Mouse (Mus musculus) CD4-positive helper T cell, adult 2 months (primary cell): ENCODE data around the gene Plpp1.

Experiments
- DNase-seq: peaks from one replicate; pipeline ENCODE4 v3.0.0-alpha.2; 2012; ENCODE audit warnings: low read depth, missing footprints, low spot score

Plpp1 gene

DNA sequence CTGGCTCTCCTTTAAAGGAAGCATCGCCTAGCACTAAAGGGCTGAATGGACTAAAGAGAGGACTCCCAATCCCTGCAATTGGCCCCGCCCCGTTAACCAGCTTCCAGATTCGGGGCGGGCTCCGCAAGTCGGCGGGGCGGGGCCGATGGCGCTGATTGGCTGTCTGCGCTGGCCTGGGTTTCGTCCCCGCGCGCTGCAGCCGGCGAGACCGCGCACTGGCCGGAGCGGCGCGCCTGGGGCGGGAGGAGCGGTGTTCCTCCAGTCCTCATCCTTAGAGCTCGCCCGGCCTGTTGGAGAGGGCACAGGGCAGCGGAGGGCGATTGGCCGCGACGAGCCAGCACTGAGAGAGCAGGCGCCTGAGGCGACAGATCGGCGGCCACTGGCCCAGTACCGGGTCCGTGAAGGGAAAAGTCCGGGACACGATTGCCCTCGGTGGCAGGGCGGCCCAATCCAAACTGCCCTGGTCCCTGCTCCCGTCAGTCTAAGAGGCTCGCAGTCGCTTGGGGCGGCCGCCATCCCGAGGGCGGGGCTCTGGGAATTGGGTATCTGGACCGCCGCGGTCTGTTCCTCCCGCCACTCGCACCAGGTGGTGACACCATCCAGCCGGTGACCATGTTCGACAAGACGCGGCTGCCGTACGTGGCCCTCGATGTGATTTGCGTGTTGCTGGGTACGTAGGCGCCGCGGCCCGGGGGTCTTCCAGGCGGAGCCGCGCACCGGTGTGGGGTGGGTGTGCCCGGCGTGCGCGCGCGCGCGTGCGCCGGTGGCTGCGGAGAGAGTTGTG, at the start of gene Plpp1:
Gene Plpp1, plus strand, starts transcription at position 196 of the 784 bp plus-strand sequence.
- peak; percentile 81 for DNase-seq

DNA sequence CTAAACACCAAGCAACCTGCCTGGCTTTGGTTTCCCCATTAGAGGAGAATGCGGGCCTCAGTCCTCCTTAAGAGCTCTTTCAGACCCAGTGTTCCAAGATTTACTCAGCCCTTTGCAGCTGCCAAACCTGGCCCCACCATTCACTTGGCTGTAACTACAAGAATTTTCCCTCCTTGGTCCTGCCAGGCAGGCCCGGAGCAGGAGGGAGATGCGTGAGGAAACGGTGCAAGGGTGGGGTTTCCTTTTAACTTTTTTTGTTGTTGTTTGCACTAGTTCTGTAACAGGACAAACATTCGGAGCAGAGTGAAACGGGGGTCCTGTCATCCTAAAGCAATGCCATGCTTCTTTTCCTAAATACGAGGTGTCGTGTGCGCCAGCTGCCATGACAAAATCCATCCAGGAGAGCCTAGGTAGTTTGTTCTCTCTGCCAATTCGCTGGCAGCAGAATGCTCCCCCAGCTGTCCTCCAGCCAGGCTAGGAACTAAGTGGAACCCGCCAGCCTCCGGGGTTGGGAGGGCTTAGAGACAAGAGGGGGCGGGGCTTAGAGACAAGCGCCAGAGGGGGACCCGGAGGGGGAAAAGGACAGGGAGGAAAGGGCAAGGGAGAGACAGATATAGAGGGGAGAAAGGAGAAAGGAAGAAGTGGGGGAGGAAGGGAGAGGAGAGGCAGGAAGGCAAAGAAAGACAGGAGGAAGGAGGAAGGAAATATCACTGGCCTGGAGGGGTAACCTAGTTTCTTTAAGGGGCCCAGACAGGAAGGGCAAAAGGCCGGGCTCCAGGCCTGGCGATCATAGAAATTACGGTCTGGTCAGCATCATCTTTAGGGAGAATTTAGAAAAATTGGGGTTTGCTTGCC, 48.9 kb upstream of the Plpp1 start:
- no peak for DNase-seq

DNA sequence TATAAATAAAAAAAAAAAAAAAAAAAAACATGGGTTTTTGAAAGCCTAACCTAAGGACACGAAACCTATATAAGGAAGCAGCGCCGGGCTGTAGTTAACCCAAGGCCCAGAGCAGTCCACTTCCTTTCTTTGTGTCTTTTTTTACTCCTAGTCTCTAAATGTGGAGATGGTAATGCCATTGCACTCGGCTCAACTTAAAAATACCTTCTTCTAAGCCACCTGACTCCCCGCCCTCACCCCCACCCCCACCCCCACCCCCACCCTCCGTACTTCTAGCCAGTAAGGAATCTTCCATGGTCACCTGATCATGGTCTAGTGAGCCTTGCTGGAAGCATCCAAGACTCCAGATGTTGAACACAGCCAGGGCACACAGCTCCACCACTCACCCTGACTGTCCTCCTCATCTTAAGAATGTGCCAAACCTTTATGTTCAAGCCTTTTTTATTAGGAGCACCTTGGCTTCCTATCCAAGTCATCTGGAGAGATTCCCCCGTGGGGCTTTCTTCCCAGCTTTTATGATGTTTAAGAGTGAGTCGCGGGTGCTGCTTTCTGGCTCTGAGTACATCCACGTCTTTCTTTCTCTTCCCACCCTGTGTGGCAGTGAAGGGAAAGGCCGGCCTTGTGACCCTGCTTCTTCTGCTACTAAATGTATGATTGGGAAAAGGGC, 48.1 kb upstream of the Plpp1 start:
- no peak for DNase-seq

DNA sequence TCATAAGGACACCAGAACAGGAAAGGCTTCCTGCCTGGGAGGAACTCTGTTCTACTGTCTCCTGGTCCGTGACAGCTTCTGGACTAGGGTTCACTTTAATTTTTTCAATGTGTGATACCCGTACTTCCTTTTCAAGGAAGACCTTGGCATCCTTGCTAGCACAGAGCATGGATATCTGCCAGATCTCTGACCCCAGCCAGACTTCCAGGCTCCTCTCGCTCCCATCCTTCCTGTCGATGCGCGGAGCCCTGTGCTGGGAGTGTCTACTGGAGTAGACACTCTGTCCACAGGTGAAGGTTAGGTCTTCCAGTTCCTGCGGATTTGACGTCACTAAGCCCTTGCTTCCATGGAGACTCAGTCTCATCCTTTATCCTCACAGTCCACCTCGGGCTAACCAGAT, 47.1 kb upstream of the Plpp1 start:
- no peak for DNase-seq

DNA sequence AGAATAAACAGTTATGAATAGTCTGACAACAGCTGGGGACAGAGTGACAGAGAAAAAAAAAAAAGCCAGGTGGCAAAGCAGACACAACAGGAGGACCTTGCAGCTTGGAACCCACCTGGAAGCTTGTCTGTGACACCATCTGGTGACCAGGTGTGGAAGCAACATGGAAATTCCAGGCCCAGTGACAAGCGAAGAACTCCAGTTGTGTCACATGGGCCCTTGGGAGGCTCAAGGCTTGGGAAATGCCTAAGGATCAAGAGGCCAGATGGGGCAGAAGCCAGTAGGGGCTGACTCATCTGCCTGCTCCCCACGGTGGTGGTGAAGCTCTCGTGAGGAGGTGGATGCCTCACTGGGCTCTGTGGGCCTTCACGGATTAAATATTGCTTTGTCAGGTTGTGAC, 45.7 kb upstream of the Plpp1 start:
- no peak for DNase-seq

DNA sequence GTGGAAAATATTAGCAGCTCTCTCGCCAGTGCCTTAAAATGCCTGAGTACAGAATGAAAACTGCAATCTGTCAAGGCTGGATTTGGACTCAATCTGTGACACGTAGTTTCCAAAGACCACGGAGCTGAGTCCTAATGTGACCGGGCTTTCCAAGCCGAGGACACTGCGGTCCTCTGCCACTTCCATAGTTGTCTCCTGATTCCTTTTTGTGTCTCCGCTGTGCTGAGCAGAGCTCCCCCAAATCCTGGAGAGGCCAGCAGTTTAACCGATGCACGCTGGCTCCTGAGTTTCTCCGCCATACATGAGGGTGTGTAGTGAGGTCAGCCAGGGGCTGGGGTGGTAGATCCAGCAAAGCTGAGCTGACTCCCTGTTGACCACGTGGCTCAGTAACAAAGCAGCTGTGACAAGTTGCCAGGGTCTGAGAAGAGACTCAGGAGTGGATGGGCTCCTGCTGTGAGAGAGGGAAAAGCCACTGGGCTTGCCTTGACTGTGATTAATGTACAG, 45.0 kb upstream of the Plpp1 start:
- no peak for DNase-seq

DNA sequence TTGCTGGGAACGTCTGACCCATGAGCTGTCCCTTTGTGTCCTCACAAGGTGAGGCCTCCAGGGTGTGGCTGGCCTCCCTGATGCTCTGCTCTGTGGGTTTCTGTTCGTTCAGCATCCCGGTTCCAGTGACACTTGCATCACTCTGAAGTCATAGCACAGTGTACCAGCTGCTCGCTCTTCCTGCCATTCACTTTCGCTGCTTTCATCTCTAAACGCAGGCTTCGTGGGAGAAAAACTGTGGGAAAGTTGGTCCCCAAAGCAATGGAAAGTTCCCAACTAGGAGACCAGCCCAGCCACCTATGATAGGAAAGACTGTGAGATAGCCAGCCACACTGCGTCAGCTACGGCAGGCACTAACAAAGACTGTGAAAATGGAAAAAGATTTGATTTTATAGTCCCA, 43.2 kb upstream of the Plpp1 start:
- no peak for DNase-seq

DNA sequence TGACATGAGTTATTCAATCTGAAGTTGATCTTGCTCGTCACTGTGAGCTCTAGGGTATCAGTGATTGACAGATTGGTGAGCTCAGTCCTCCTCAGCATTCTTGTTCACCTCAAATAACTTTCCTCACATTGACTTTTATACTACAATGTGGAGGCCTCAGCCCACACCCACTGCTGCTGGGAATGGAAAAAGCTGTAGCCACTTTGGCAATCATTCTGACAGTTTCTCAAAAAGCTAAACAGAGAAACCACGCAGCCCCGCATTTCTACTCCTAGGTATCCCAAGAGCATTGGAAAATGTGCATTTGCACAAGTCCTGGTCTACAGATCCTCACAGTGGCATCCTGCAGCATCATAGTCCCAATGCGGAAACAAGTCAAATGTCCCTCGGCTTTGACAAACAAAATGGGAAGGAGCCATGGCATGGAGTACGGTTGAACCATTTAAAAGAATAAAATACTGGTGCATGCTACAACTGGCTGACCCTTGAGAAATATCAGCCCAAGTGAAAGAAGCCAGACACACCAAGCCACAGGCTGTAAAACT, 42.0 kb upstream of the Plpp1 start:
- DNase-seq, result no peak

DNA sequence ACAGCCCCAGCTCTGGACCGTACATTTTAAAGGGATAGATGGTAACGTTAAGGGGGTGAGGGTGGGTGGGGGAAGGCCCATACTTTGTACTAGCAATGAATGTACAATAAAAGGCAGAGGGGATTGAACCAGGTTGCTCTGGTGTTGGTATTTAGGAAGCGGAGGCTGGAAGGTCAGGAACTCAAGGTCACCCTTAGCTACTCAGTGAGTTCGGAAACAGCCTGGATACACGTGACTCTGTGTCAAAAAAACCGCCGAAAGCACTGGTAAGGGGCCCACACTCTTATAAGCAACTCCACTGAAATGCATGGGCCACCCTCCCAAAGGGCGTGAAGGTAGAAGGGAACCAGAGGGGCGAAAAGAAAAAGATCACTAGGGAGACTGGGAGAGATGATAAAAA, 41.2 kb upstream of the Plpp1 start:
- DNase-seq, result no peak

DNA sequence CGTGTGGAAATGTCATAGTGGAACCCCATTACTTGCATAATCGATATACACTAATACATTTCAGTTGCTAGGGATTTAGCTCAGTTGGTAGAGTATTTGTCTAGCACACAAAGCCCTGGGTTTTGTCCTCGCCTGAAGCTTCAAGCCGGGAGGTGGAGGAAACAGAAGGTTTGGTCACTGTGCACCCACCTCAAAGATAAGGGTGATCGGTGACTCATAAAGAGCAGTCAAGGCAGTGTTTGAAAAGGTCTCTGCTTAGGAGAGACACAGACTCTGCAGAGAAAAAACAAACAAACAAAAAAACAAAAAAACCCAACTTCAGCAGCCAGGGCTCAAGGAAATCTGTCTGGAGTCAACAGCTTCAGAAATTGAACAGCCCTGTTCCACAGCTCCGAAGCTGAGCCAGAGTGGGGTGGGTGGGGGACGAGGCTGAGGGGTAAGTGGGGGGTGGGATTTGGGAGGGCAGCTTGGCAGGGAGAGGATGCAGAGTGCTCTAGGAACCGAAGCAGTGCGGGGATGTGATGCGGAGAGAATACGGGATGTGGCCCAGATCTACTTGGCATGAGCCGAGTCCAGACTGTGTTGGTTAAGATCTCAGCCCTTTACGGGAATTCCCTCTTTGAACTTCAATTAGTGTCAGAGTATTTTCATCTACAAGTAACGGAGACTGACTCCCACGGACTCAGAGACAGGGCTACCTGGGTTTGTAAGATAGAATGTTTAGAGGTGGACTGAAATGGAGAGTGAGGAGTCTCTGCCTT, 40.6 kb upstream of the Plpp1 start:
- no peak for DNase-seq

DNA sequence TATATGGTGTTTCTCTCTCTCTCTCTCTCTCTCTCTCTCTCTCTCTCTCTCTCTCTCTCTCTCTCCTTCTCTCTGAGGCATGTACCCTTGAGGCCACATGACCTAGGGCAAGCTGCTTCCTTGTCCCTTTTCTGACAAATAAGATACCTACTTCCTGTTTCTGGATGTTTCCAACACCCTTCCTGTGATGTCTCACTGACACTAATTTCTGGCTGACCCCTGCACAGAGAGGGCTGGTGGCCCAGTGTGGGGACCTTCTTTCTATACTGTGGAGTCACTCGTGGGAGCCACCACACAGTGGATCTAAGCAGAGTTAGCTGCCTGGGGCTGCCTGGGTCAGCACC, 40.1 kb upstream of the Plpp1 start:
- DNase-seq, result no peak

DNA sequence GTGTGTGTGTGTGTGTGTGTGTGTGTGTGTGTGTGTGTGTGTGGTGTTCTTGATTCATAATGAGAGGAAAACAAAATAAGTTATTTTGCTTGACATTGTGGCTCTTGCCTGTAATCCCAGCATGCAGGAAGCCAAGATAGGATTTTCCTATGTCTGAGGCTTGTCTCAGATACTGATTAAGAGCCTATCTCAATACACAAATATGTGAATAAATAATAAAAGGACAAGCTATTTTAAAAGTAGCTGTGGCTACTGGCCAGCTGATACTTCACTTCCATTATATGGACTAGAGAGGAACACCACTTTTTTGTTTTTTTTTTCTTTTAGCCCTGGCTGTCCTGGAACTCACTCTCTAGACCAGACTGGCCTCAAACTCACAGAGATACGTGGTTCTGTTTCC, 38.8 kb upstream of the Plpp1 start:
- DNase-seq, result no peak

DNA sequence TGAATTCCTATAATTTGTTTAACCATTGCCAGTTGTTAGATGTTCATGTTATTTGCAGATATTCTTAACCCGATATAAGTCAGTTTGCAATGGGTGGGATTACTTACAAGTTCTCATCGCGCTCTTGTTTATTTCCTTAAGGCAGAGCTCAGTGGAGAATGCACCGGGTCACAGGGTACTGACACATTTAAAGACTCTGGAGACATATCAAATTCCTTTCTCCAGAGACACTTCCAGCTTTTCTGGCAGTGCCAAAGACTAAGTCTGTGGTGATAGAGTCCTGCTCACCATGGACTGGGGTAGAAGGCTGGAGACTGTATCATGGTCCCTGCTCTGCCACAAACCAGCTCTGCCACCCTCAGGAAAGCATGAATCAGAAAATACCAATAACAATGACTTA, 38.0 kb upstream of the Plpp1 start:
- DNase-seq, result no peak

DNA sequence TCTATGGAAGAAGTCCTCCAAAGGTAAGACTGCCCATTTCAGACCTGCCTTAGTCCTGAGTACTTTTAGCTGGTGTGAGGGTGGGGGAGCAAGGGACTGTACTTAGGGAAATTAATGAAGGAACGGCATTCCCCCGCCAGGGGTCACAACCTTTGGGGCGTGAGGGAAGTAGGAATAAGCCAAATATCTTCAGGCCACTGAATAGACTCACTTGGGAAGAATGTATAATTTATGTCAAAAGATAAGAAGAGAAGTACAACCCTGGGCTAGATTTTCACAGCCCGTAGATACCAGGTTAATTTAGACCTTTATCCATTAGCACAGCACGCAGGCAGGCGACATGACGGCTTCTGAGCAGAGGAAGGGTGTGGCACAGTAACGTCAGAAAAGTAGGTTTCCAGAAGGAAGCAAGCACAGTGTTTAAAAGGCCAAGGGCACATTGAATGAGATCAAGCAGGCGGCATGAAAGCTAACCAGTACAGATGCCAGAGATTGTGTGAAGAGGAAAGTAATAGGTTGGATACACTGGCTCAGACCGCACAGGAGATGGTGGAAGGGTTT, 37.0 kb upstream of the Plpp1 start:
- DNase-seq, result no peak

DNA sequence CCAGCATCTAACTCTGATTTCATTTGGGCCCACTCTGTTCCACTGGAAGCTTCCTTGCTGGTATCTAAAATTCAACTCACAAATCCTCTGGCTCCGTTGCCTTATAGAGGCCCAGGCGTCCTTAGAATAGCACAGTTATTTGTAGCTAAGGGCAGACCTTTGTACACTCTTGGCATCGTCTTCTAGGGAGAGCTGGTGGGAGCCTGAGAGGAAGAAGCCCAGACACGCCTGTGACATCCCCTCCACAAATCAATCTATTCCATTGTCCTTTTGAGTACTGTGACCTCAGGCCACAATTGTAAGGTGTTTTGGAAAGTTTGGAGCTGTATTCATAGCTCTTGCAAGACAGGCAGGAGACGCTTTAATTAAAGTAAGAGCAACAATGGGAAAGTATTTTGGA, 36.0 kb upstream of the Plpp1 start:
- no peak for DNase-seq

DNA sequence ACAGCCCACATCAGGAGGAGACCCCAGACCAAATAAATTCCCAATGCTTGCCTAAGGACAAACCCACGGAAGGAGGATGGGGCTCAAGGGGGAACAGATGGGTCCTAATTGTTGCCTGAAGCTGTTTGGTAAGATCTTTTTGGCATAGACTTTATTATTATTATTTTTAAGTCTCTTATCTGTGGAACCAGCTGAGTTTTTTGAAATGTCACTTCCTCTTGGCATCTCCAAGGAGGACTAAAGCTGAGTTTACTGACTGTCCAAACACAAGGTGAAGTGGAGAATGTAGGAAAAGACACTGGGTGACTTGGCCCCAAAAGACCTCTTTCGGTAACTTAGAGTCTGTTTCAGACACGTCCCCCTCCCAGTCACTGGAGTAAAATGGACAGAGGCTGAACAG, 34.9 kb upstream of the Plpp1 start:
- DNase-seq, result no peak

DNA sequence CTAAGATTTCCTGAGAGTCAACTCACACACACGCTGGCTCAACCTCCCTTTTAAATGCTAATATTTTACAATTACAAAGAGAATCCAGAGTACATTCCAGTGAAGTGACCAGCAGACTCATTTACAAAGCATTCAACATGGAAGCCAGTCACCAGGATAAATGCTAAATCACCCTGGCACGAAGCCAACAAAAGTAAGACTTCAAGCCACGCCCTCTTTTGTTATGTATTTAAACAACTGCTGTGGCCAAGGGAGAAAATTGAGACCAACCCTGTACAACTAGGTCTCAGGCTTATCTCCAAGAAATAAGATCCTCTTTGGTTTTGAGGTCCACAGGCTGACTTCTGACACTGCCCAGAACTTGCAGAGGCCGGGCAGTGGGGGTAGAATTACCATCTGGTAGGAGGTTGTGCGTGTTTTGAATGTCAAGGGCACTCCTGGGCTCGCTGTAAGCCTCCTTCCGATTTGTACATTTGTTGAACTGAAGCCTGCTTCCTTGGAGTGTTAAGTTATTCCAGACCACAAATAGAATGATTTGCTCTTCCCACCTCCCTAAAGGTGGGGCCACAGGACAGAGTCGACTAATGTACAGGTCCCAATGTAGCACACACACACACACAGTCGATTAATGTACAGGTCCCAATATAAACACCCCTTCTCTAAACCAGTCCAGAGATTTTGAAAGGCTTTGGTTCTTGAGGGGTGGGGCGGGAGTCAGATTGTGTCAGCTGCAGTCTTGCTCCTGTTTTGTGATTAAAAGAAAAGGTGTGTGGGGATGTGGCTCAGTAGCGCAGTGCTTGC, 29.9 kb upstream of the Plpp1 start:
- no peak for DNase-seq

DNA sequence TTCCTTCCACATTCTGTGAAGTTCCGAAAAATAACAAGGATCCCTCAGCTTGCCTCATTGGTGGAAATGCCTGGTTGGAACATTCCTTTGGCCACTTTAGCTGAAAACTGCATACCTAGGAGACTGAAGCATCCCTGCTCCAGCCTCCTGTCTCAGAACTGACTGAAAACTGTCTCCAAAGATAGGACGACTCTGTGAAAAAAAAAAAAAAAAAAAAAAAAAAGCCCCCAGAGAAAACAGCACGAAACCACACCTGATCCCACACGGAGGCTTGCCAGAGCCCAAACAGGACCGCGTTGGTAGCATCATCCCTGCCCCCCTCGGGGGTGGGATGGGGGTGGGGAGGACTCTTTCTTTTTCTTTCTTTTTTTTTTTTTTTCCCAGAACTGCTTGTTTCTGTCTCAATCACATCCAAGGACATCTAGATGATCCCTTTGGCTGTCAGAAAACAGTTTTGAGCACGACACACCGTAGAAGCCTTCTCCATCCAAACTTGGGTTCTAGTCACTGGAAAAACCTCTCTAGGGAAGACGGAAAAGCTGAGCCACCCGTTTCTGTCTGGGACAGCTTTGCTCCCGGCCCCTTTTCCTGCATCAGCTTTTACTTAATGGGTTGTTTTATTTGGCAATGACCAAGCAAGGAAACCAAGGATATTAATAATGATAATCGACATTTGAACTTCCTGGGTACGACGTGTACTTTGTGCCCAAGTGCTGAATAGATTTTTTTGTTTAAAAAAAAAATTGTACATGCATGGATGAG, 29.0 kb upstream of the Plpp1 start:
- DNase-seq, result no peak

DNA sequence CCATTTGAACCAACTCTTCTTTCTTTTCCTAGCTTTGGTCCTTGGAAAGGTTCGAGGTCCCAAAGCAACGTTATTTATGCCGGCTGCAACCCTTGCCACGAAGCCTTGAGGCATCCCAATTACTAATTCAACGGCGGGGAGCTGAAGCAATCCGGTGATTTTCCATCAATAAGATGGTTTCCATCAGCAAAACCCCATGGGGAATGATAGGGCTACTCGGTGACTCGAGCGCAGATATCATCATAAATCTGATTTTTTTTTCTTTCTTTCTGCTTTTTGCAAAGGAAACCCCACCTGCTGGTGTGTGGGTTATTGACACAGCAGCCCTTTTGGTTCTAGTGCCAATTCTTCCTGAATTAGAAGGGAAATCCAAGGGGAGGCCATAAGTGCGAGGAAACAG, 28.3 kb upstream of the Plpp1 start:
- DNase-seq, result no peak
